Mouse (Mus musculus) brain, embryonic 14.5 days (tissue): ENCODE measurements at regions not wholly inside any gene's neighbourhood (a gene's known extent, or its start where the extent isn't known, plus 50 kb on each side); places are given as distances from the start of the nearest gene placed in this dataset.

Experiments used
- DNase-seq: peaks from one replicate; pipeline ENCODE4 v3.0.0-alpha.2; 2011; ENCODE audit warnings: low read depth
- CTCF ChIP-seq: fragments of 200-500 bp; IDR thresholded peaks from 2 replicates; pipeline ENCODE4 v1.5.1; 2012; ENCODE audit warnings: inconsistent platforms, mild to moderate bottlenecking, moderate library complexity, borderline replicate concordance; ENCODE audit not compliant: insufficient read depth, insufficient read length; ENCODE audit errors: extremely low read depth
- POLR2A ChIP-seq: fragments of 200-500 bp; IDR thresholded peaks from 2 replicates; pipeline ENCODE4 v1.6.1; 2012; ENCODE audit warnings: mild to moderate bottlenecking, inconsistent platforms, borderline replicate concordance; ENCODE audit not compliant: poor library complexity, insufficient read depth, insufficient read length, severe bottlenecking; ENCODE audit errors: extremely low read depth

- peak; percentile 71 for DNase-seq
Measured at GRCm38 (mm10) chr4:23668896-23669295, 827.4 kb upstream of the Mms22l start.

GRCm38 (mm10) chr4:23703626-23704025 is 792.6 kb upstream of the Mms22l start:
- no peak for DNase-seq

More at GRCm38 (mm10) chr4:23668896-23669295, 827.4 kb upstream of the Mms22l start:
- TF ChIP-seq CTCF = no peak
- TF ChIP-seq POLR2A = no peak

GRCm38 (mm10) chr4:23710716-23711115 is 785.5 kb upstream of the Mms22l start:
- DNase-seq = no peak
- TF ChIP-seq CTCF (no peak), POLR2A (no peak)

More at GRCm38 (mm10) chr4:23703626-23704025, 792.6 kb upstream of the Mms22l start:
- TF ChIP-seq POLR2A (no peak), CTCF (no peak)

- TF ChIP-seq POLR2A = no peak
- no peak for TF ChIP-seq CTCF
- peak; percentile 11 for DNase-seq
Measured at GRCm38 (mm10) chr4:23713781-23714415, 782.4 kb upstream of the Mms22l start.

- TF ChIP-seq POLR2A (no peak), CTCF (no peak)
- peak; percentile 66 for DNase-seq
Measured at GRCm38 (mm10) chr4:23727846-23728245, 768.4 kb upstream of the Mms22l start.

- no peak for DNase-seq
- TF ChIP-seq CTCF (no peak), POLR2A (no peak)
Measured at GRCm38 (mm10) chr4:23732471-23732870, 763.8 kb upstream of the Mms22l start.

GRCm38 (mm10) chr4:23744079-23744478 is 752.2 kb upstream of the Mms22l start:
- TF ChIP-seq CTCF = no peak
- no peak for TF ChIP-seq POLR2A
- DNase-seq = peak; percentile 67

GRCm38 (mm10) chr4:23758005-23758404 is 738.2 kb upstream of the Mms22l start:
- TF ChIP-seq POLR2A (no peak), CTCF (no peak)
- DNase-seq = peak; percentile 47

GRCm38 (mm10) chr4:23787417-23788204 is 708.6 kb upstream of the Mms22l start:
- TF ChIP-seq POLR2A = no peak
- TF ChIP-seq CTCF = no peak
- DNase-seq = peak; percentile 95

- DNase-seq = peak; percentile 37
Measured at GRCm38 (mm10) chr4:23823516-23823915, 672.7 kb upstream of the Mms22l start.

GRCm38 (mm10) chr4:23826885-23827284 is 669.4 kb upstream of the Mms22l start:
- TF ChIP-seq POLR2A (no peak), CTCF (no peak)
- peak; percentile 95 for DNase-seq

More at GRCm38 (mm10) chr4:23823516-23823915, 672.7 kb upstream of the Mms22l start:
- no peak for TF ChIP-seq POLR2A
- no peak for TF ChIP-seq CTCF
